Mouse (Mus musculus) embryonic facial prominence, embryonic 14.5 days (tissue): Measurements from ENCODE around the gene Nab2. TPM values are rescaled to one million over a fixed set of nuclear protein-coding genes. Genes with fewer than 3 reads are reported as not detected.
A peak's percentile ranks its signal among the peaks of the same experiment; 100 is the strongest.

Experiments
- ATAC-seq: fragments of 200-750 bp; cut with Nextera tagmentation; 2 replicates; pipeline ENCODE4 v1.8.0; 2017; ENCODE audit warnings: low read depth, moderate number of reproducible peaks, moderate TSS enrichment
- DNase-seq: peaks from one replicate; pipeline ENCODE4 v3.0.0-alpha.2; 2015; ENCODE audit warnings: low spot score
- H3K27ac ChIP-seq: fragments of 300-500 bp; sonication (generic); replicated peaks from 2 replicates; pipeline ENCODE4 v1.5.1; 2014; ENCODE audit warnings: low read depth, mild to moderate bottlenecking, low read length, moderate library complexity
- H3K27me3 ChIP-seq: fragments of 300-500 bp; sonication (generic); replicated peaks from 2 replicates; pipeline ENCODE4 v1.6.1; 2014; ENCODE audit warnings: low read length; ENCODE audit not compliant: control insufficient read depth, insufficient read depth
- H3K36me3 ChIP-seq: fragments of 300-500 bp; sonication (generic); 2 replicates; pipeline ENCODE4 v1.6.1; 2014; ENCODE audit warnings: low read length, mixed read lengths; ENCODE audit not compliant: control insufficient read depth, insufficient read depth
- H3K4me1 ChIP-seq: fragments of 300-500 bp; sonication (generic); 2 replicates; pipeline ENCODE4 v1.6.1; 2014; ENCODE audit warnings: antibody characterized with exemption, low read length; ENCODE audit not compliant: control insufficient read depth, insufficient read depth
- H3K4me2 ChIP-seq: fragments of 300-500 bp; sonication (generic); 2 replicates; pipeline ENCODE4 v1.6.1; 2014; ENCODE audit warnings: low read depth, mild to moderate bottlenecking, low read length, moderate library complexity, mixed read lengths
- H3K4me3 ChIP-seq: fragments of 300-500 bp; sonication (generic); 2 replicates; pipeline ENCODE4 v1.5.1; 2014; ENCODE audit warnings: low read depth, mild to moderate bottlenecking, low read length
- H3K9ac ChIP-seq: fragments of 300-500 bp; sonication (generic); 2 replicates; pipeline ENCODE4 v1.6.1; 2014; ENCODE audit warnings: low read depth, mild to moderate bottlenecking, low read length, moderate library complexity, mixed read lengths
- H3K9me3 ChIP-seq: fragments of 300-500 bp; sonication (generic); 2 replicates; pipeline ENCODE4 v1.6.1; 2016; ENCODE audit warnings: low read length; ENCODE audit not compliant: control insufficient read depth
- WGBS: fragments of 180-500 bp; shearing (Covaris S2); extraction: QIAGEN DNeasy Blood & Tissue Kit; methylation state at CpG from one replicate; pipeline ENCODE4 v1.1.7; 2014; 5-methylcytosine and 5-hydroxymethylcytosine counted together
- polyA plus RNA-seq: library from polyadenylated mRNA; unstranded; fragments of >200 nt; fragmentation: Nextera tagmentation; extraction: Ambion mirVana; gene quantifications from 2 replicates; pipeline ENCODE4 v1.2.1, GENCODE M21; 2014

Nab2 gene
- 15.2 and 16.1 TPM in 2 replicates for polyA plus RNA-seq

DNA sequence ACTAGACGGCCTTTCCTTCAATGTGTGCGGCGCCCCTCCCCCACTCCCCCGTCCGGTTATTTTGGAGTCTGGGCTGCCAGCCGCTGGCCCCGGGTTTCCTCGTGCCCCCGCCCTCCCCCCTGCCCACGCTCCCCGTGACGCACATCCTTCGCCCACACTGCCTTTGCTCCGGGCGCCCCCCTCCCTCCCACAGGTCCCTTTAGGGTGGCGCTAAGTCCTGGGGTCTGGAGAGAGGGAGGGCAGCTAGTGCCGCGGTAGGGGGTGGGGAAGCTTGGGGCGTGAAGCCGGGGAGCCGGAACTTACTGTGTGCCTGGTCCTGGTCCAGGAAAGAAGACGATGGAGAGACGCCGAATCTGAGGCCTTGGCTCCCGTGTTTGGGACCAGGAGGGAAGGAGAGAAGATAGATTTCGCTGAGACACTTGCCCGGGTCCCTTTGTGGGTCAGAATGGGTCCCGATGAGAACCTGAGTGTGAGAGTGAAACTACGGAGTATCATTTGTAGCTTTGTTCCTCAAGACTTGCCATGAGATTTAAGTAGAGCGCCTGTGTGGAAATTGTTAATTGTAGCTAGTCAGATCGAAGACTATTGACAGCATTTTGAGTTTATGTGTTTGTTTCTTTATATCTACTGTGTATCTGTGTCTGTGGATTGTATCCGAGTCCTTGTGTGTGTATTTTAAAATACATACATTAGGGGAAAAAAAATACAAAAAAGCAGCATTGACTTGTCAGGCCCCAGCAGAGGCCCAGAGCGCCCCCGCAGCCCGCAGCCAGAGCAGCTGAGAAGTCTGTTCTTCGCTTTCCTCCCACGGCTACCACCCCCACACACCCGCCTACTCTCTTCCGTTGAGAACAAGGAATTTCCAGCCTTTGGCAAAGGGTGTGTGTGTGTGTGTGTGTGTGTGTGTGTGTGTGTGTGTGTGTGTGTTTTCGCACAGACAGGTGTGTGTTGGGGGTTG, at the start of gene Nab2:
Nab2 (minus strand) TSS at position 476 of the 958 bp plus-strand sequence.
- Histone ChIP-seq H3K27me3 (no peaks in the 10 kb centered on the region), H3K36me3 (peaks cover 17% of the 10 kb centered on the region), H3K27ac (peak within 1 kb of the TSS; percentile 99), H3K4me2 (peak within 1 kb of the TSS; percentile 73), H3K9ac (peak within 1 kb of the TSS; percentile 86), H3K4me3 (peak within 1 kb of the TSS; percentile 85), H3K9me3 (no peaks in the 10 kb centered on the region), H3K4me1 (peaks cover 21% of the 10 kb centered on the region)
- DNase-seq (peak; percentile 92), ATAC-seq (peak; percentile 51)
- under 1% methylated on average over 38 of the region's 40 CpGs for WGBS

DNA sequence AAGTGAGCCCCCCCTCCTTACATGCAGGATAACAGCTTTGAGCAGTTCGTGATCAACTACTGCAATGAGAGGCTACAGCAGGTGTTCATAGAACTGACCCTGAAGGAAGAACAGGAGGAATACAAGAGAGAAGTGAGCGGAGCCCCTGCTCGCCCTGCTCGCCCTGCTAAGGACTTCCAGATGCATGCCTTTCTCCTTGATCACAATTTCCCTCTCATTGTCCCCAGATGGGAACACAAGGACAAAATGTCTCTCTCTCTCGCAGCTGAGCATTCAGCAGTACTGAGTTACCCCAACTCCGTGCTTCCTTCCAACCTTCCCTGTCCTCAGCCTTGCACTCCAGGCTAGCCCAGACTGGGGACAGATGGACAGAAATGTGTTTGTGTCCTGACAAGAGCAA, 44.4 kb upstream of the Nab2 start:
- WGBS: 46% methylated on average over 6 of the region's 6 CpGs
- DNase-seq: no peak
- no peak overlapping the region for H3K27ac ChIP-seq

DNA sequence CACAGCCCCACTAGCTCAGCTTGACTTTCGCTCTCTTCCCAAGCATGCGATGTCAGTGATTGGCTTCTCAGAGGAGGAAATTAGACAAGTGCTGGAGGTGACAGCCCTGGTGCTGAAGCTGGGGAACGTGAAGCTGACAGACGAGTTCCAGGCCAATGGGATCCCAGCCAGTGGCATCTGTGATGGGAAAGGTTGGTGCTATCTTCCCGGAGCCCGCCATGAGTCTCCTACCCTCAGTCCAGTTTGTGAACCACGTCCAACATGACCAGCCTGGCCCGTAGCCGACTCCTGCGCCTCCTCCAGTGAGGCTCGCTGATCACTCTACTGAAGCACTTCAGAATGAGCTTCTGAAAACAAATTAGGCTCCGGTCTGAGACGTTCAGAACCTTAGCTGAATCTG, 42.0 kb upstream of the Nab2 start:
- Histone ChIP-seq H3K4me3 (no peak overlapping the region), H3K4me2 (no peak overlapping the region), H3K27me3 (no peaks in the 10 kb centered on the region), H3K27ac (no peak overlapping the region), H3K4me1 (0 out of 2 replicates have a peak, but pooled peaks cover 2% of the 10 kb centered on the region), H3K9me3 (no peaks in the 10 kb centered on the region), H3K9ac (no peak overlapping the region), H3K36me3 (no peaks in the 10 kb centered on the region)
- WGBS: 67% methylated on average over 13 of the region's 13 CpGs
- no peak for ATAC-seq
- no peak for DNase-seq

More for the DNA sequence above, 44.4 kb upstream of the Nab2 start:
- Histone ChIP-seq H3K4me2 (no peak overlapping the region), H3K4me1 (0 out of 2 replicates have a peak, but pooled peaks cover 2% of the 10 kb centered on the region), H3K9me3 (no peaks in the 10 kb centered on the region), H3K27me3 (no peaks in the 10 kb centered on the region), H3K4me3 (no peak overlapping the region), H3K9ac (no peak overlapping the region), H3K36me3 (no peaks in the 10 kb centered on the region)
- no peak for ATAC-seq

DNA sequence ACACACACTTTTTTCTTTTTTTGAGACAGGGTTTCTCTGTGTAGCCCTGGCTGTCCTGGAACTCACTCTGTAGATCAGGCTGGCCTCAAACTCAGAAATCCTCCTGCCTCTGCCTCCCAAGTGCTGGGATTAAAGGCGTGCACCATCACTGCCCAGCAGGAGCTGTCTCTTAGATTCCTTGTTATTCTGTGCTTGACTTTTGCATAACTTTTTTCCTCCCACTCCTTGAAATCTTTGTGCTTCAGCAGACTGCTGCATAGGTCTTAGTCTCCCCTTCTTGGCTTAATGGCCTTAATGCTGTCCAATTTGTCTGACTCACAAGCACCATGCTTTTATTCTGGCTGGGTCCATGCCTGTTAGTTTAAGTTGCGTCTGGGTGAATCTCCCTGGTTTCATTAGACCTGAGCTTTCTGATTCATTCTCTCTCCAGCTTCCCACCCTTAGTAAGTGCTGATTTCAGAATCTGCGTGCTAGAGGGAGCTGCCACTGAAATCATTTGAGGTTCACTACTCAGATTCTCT, 40.5 kb upstream of the Nab2 start:
- 71% methylated on average over 3 of the region's 3 CpGs for WGBS
- no peak for DNase-seq
- no peak overlapping the region for H3K4me2 ChIP-seq
- no peaks in the 10 kb centered on the region for H3K27me3 ChIP-seq
- H3K27ac ChIP-seq: no peak overlapping the region
- H3K9ac ChIP-seq: no peak overlapping the region
- 0 out of 2 replicates have a peak, but pooled peaks cover 2% of the 10 kb centered on the region for H3K4me1 ChIP-seq
- no peaks in the 10 kb centered on the region for H3K36me3 ChIP-seq
- no peaks in the 10 kb centered on the region for H3K9me3 ChIP-seq
- ATAC-seq: no peak
- no peak overlapping the region for H3K4me3 ChIP-seq

DNA sequence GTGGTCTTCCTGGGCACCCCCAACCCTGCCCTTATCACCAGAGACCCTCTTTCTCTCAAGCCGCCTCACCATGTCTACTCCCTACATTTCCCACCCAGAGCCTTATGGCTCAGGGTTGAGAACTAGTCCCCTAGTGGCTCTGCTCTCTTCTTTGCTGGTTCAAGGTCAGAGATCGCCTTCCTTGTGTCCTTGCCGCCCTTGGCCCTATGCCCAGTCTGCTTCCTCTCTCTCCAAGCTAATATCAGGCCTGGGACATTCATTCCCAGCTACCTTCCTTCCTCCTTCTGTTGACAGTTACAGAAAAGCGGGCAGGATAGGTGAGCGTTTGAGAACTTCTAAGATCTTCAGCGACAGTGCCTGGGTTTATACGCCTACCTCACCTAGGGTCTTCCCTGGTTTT, 39.4 kb upstream of the Nab2 start:
- H3K36me3 ChIP-seq: no peaks in the 10 kb centered on the region
- WGBS: 88% methylated on average over 7 of the region's 7 CpGs
- H3K9ac ChIP-seq: no peak overlapping the region
- no peak for DNase-seq
- H3K4me2 ChIP-seq: no peak overlapping the region
- H3K4me3 ChIP-seq: no peak overlapping the region
- H3K9me3 ChIP-seq: no peaks in the 10 kb centered on the region
- 0 out of 2 replicates have a peak, but pooled peaks cover 2% of the 10 kb centered on the region for H3K4me1 ChIP-seq
- H3K27ac ChIP-seq: no peak overlapping the region
- no peak for ATAC-seq
- H3K27me3 ChIP-seq: no peaks in the 10 kb centered on the region

DNA sequence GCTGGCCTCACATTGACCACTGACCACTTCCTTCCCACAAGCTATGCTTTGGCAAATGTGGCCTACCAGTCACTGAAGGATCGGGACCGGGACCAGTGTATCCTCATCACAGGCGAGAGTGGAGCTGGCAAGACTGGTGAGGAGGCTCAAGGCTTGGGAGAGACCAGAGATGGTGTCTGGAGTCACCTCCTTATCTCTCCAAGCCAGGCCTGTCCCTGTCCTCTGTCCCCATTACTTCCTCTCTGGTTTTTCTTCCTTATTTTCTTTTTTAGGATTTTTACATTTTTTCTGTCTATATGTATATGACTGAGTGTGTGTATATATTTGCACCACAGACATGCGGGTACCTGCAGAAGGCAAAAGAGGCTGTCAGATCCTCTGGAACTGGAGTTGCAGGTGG, 37.4 kb upstream of the Nab2 start:
- Histone ChIP-seq H3K9me3 (no peaks in the 10 kb centered on the region), H3K36me3 (no peaks in the 10 kb centered on the region), H3K27me3 (no peaks in the 10 kb centered on the region), H3K4me2 (no peak overlapping the region), H3K4me3 (no peak overlapping the region), H3K4me1 (no peaks in the 10 kb centered on the region), H3K9ac (no peak overlapping the region), H3K27ac (no peak overlapping the region)
- ATAC-seq (no peak), DNase-seq (no peak)
- 87% methylated on average over 4 of the region's 4 CpGs for WGBS

DNA sequence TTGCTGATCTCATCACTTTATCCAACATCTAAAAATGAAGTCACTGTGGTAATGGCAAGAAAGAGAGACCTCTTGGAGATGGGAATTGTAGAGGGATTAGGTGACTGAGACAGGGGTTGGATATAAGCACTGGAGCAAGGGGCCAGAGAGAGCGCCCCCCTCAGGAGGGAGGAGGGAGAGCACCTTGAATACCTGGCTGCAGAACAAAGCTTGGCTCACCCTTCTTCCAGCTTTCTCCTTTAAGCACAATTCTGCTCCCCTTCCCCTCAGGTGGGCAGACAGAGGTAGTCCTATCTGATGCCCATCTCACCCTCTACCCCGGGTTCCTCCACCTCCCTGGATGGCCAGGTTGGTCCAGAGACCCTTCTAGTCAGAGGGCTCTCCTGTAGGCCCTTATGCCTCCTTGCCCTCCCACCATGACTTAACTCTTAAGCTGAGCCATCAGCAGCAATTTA, 36.4 kb upstream of the Nab2 start, which contains the start of gene Myo1a:
Myo1a (plus strand) TSS at position 405 of the 455 bp plus-strand sequence.
- Histone ChIP-seq H3K9me3 (no peaks in the 10 kb centered on the region), H3K4me1 (no peaks in the 10 kb centered on the region), H3K4me3 (no peak within 1 kb of the TSS), H3K4me2 (no peak within 1 kb of the TSS), H3K27me3 (no peaks in the 10 kb centered on the region), H3K27ac (no peak within 1 kb of the TSS), H3K36me3 (no peaks in the 10 kb centered on the region), H3K9ac (no peak within 1 kb of the TSS)
- no CpG with 5 or more reads among the region's 2 CpGs for WGBS
- DNase-seq: no peak
- no peak for ATAC-seq

DNA sequence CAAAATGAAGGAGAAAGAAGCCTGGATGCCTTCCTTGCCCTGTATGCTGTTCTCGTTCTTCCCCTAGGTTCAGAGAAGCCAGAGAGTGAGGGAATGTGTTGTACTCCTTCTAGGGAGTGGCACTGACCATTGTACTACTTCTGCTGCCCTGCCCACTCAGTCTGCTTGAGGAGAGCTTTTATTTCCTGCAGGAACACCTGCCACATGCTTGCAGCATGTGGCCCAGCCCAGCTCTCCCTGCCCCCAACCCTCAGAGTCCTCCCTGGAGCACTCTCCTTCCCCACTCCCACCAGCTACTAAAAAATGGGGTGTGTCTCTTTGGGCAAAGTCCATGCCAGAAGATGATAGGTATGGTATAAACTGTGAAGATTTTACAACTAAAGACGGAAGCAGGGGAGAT, 35.9 kb upstream of the Nab2 start:
- Histone ChIP-seq H3K27ac (no peak overlapping the region), H3K4me2 (no peak overlapping the region), H3K9ac (no peak overlapping the region), H3K4me1 (no peaks in the 10 kb centered on the region), H3K4me3 (no peak overlapping the region), H3K36me3 (peaks cover under 1% of the 10 kb centered on the region; the same call in 1 of the 2 replicates), H3K27me3 (no peaks in the 10 kb centered on the region), H3K9me3 (no peaks in the 10 kb centered on the region)
- DNase-seq: no peak
- WGBS: 61% methylated on average over 2 of the region's 2 CpGs
- no peak for ATAC-seq
